Mouse (Mus musculus) G1E (cell line): ENCODE measurements around the gene Ascc1. TPM values are rescaled to one million over a fixed set of nuclear protein-coding genes. Genes with fewer than 3 reads are reported as not detected.

Source experiments
- ATAC-seq: 2 replicates; pipeline ENCODE4 v1.8.0; 2016; ENCODE audit warnings: mild to moderate bottlenecking; ENCODE audit not compliant: insufficient number of reproducible peaks, poor library complexity, low FRiP score, severe bottlenecking; ENCODE audit errors: extremely low read depth
- DNase-seq: peaks from one replicate; pipeline ENCODE4 v3.0.0; 2012; ENCODE audit warnings: low spot score
- H3K27me3 ChIP-seq: 2 replicates; pipeline ENCODE4 v1.6.1; 2012; ENCODE audit warnings: mild to moderate bottlenecking, low read length, inconsistent platforms; ENCODE audit not compliant: insufficient read depth
- H3K36me3 ChIP-seq: replicated peaks from 2 replicates; pipeline ENCODE3; 2012; ENCODE audit warnings: mild to moderate bottlenecking, inconsistent platforms
- H3K4me1 ChIP-seq: 2 replicates; pipeline ENCODE4 v1.6.1; 2012; ENCODE audit warnings: low read depth, low read length, inconsistent platforms, mixed read lengths; ENCODE audit not compliant: insufficient read depth
- H3K4me3 ChIP-seq: 2 replicates; pipeline ENCODE4 v1.5.1; 2012; ENCODE audit warnings: low read depth, mild to moderate bottlenecking, inconsistent platforms, low read length, moderate library complexity, mixed read lengths
- H3K9me3 ChIP-seq: replicated peaks from 2 replicates; pipeline ENCODE4 v1.6.1; 2012; ENCODE audit warnings: inconsistent platforms
- CTCF ChIP-seq: IDR thresholded peaks from 2 replicates; pipeline ENCODE4 v1.5.1; 2012; ENCODE audit warnings: low read depth, low read length, inconsistent platforms, mixed read lengths
- GATA1 ChIP-seq: IDR thresholded peaks from 2 replicates; pipeline ENCODE4 v1.6.1; 2012; ENCODE audit warnings: borderline replicate concordance, low read length, inconsistent platforms, mixed read lengths
- GATA2 ChIP-seq: IDR thresholded peaks from 2 replicates; pipeline ENCODE4 v1.6.1; 2012; ENCODE audit warnings: low read depth, low read length, inconsistent platforms, borderline replicate concordance
- POLR2AphosphoS5 ChIP-seq: IDR thresholded peaks from 2 replicates; pipeline ENCODE4 v1.6.1; 2012; ENCODE audit warnings: low read depth, low read length, inconsistent platforms; ENCODE audit not compliant: insufficient replicate concordance
- TAL1 ChIP-seq: conservative IDR thresholded peaks from 2 replicates; pipeline ENCODE4 v1.6.1; 2012; ENCODE audit warnings: low read depth, low read length, inconsistent platforms, mixed read lengths
- polyA plus RNA-seq: library from polyadenylated mRNA; stranded (reverse); fragments of >175 nt; gene quantifications from 2 replicates; pipeline ENCODE4 v1.2.3, GENCODE M21; 2012
- total RNA-seq, 2 experiments: library from RNA; stranded (forward) in 1 of 2; stranded (reverse) in 1 of 2; fragments of 200-1000 nt in 1 of 2; fragments of >200 nt in 1 of 2; fragmentation: Nextera tagmentation in 1 of 2; gene quantifications; 2 replicates each; pipeline ENCODE4 v1.2.3; 2014 to 2017

Ascc1 gene
- total and polyA plus RNA-seq, 3 experiments, result 19.3 to 22.6 (median 19.7) TPM

DNA sequence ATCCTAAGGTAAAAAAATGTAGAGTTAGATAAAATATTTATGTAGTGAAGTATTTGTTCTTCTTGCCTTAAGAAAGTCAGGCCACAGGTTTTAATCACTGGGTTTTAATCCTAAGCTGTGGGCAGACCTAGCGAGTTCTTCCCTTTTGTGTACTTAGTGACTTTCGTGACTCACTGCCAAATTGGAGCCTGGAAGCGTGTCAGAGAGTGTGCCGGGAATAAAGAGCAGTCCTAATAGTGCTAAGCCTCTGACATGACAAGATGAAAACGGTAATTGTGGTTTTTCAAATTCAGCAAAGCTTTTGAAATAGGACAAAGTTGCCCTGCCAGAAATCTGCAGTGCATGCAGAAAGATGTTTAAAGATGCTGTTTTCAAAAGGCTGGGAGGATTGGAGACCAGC lies 44.1 kb downstream of the Ascc1 start:
- DNase-seq, result no peak
- H3K4me1 ChIP-seq, result no peaks in the 10 kb centered on the region
- no peak for ATAC-seq
- H3K27me3 ChIP-seq, result no peaks in the 10 kb centered on the region
- H3K9me3 ChIP-seq, result no peaks in the 10 kb centered on the region
- peaks cover 23% of the 10 kb centered on the region for H3K36me3 ChIP-seq
- TF ChIP-seq CTCF, result no peak
- no peak for TF ChIP-seq TAL1
- TF ChIP-seq POLR2AphosphoS5, result no peak
- TF ChIP-seq GATA2, result no peak
- no peak for TF ChIP-seq GATA1
- no peak overlapping the region for H3K4me3 ChIP-seq

DNA sequence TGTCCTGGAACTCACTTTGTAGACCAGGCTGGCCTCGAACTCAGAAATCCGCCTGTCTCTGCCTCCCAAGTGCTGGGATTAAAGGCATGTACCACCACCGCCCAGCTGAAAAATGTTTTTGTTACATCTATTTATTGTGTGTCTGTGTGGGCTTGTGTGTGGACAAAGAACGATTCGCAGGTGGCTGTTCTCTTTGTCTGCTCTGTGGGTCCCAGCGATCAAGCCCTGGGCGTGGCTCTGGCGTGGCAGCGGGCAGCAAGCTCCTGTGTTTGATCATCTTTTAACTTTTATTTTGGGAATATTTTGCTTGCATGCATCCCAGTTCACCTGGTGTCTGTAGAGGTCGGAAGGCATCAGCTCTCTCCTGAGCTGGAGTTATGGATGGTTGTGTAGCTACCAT lies 48.0 kb downstream of the Ascc1 start:
- Histone ChIP-seq H3K27me3 (no peaks in the 10 kb centered on the region), H3K9me3 (no peaks in the 10 kb centered on the region), H3K4me1 (no peaks in the 10 kb centered on the region), H3K4me3 (no peak overlapping the region), H3K36me3 (peaks cover 12% of the 10 kb centered on the region)
- no peak for ATAC-seq
- DNase-seq, result no peak
- TF ChIP-seq TAL1 (no peak), GATA2 (no peak), POLR2AphosphoS5 (no peak), GATA1 (no peak), CTCF (no peak)

DNA sequence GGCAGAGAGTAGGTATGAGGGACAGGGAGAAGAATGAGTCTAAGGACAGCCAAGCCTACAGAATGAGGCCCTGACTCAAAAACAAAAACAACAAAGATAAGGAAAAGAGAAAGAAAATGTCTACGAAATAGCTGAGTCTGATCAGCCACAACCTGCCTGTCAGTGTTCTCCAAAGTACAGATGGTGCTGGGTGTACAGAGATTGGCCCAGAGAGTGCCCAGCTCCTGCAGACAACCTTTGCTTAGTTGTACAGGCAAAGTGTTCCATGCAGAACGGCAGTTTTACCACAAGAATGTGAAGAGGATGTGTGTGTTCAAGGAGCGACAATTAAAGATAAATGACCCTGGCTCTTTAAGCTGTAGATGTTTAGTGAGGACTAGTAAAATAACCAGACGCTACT lies 50.5 kb downstream of the Ascc1 start:
- Histone ChIP-seq H3K4me1 (no peaks in the 10 kb centered on the region), H3K4me3 (no peak overlapping the region), H3K36me3 (peaks cover 12% of the 10 kb centered on the region), H3K27me3 (no peaks in the 10 kb centered on the region), H3K9me3 (0 out of 2 replicates have a peak, but pooled peaks cover 2% of the 10 kb centered on the region)
- TF ChIP-seq TAL1 (no peak), CTCF (no peak), GATA2 (no peak), GATA1 (no peak), POLR2AphosphoS5 (no peak)
- ATAC-seq (no peak), DNase-seq (no peak)

DNA sequence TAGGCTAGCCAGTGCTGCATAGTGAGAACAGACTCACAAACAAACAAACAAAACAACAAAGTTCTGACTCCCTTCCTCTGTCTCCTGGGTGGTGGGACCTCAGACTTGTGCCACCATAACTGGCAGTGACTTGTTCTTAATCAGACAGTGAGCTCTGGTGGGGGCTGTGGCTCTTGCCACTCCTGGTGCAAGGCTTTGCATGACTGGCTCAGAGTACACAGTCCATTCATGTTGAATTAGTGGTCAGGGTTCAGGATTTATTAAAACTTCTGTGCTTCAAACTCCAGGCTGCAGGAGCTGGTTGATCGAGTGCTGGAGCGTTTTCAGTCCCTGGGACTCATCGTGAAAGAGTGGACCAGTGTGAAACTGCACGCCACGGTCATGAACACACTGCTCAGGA lies 59.6 kb downstream of the Ascc1 start:
- ATAC-seq (no peak), DNase-seq (no peak)
- TF ChIP-seq CTCF, result no peak
- no peaks in the 10 kb centered on the region for H3K4me1 ChIP-seq
- H3K27me3 ChIP-seq, result no peaks in the 10 kb centered on the region
- no peak overlapping the region for H3K4me3 ChIP-seq
- peaks cover 28% of the 10 kb centered on the region for H3K36me3 ChIP-seq
- 0 out of 2 replicates have a peak, but pooled peaks cover 2% of the 10 kb centered on the region for H3K9me3 ChIP-seq

DNA sequence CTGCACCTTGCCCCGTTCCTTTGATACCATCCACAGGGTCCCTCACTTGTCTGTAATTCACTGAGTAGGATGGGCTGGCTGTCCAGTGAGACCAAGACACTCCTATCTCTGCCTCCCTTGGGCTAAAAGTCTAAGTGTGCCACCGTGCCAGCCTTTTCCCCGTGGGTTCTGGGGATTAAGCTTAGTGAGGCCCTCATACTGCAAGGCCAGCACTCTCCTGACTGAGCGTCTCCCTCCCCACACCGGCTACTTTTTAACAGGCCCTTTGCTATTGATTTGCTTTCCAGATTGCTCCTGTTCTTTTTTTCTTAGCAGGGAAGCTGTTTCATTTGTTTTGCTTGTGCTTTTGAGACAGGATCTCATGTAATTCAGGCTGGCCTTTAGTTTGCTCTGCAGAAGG lies 60.3 kb downstream of the Ascc1 start:
- H3K9me3 ChIP-seq, result no peaks in the 10 kb centered on the region
- no peak for TF ChIP-seq CTCF
- TF ChIP-seq POLR2AphosphoS5, result no peak
- TF ChIP-seq GATA1, result no peak
- no peak for TF ChIP-seq GATA2
- TF ChIP-seq TAL1, result no peak
- no peaks in the 10 kb centered on the region for H3K27me3 ChIP-seq
- no peak for DNase-seq
- peaks cover 28% of the 10 kb centered on the region for H3K36me3 ChIP-seq
- ATAC-seq, result no peak
- H3K4me1 ChIP-seq, result no peaks in the 10 kb centered on the region
- no peak overlapping the region for H3K4me3 ChIP-seq

DNA sequence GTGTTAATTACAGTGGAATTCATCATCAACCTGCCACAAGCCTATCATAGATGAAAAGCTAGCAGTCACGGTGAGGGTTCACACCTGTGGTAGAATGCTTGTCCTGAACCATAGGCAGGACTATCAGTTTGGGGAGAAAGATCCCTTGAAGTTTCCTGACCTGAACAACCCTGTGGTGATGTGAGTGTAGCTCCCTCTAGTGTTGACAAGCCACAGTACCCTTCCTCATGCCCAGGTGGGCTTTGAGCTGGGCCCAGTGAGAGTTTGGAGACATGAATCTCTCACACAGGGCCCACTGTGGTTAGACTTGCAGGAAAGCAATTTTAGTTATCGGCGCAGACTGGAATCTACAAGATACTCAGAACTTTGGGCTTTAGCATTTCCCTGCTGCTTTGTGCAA lies 63.9 kb downstream of the Ascc1 start:
- Histone ChIP-seq H3K27me3 (no peaks in the 10 kb centered on the region), H3K36me3 (peaks cover 27% of the 10 kb centered on the region), H3K9me3 (no peaks in the 10 kb centered on the region), H3K4me3 (no peak overlapping the region), H3K4me1 (no peaks in the 10 kb centered on the region)
- no peak for ATAC-seq
- no peak for DNase-seq
- TF ChIP-seq GATA2 (no peak), CTCF (peak; percentile 23; the same call in 1 of the 2 replicates), POLR2AphosphoS5 (no peak)

DNA sequence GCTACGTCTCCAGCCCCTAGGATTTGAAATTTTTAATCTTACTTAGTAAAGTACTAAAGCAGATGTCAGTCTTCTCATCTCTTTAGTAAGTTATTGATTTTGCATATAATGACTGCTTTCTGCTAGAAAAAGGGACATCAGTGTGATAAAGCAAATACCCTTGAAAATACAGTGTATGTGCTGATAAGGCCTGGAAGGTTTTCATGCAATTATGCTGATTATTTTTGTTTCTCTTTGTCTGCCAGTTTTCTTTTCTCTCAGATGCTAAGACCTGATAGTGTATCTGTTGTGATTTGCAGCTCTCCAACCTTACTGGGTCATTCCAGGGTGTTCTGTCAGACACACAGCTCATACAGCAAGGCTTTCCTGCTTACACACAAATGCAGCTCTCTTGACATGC lies 72.6 kb downstream of the Ascc1 start:
- H3K36me3 ChIP-seq, result peaks cover 3% of the 10 kb centered on the region
- H3K9me3 ChIP-seq, result no peaks in the 10 kb centered on the region
- H3K27me3 ChIP-seq, result no peaks in the 10 kb centered on the region
- no peak overlapping the region for H3K4me3 ChIP-seq
- H3K4me1 ChIP-seq, result peaks cover 30% of the 10 kb centered on the region
- ATAC-seq (no peak), DNase-seq (no peak)
- no peak for TF ChIP-seq GATA2
- TF ChIP-seq GATA1, result no peak
- TF ChIP-seq TAL1, result no peak
- no peak for TF ChIP-seq CTCF
- no peak for TF ChIP-seq POLR2AphosphoS5
